Mouse (Mus musculus) heart, postnatal 0 days (tissue): ENCODE measurements at regions not wholly inside any gene's neighbourhood (a gene's known extent, or its start where the extent isn't known, plus 50 kb on each side); places are given as distances from the start of the nearest gene placed in this dataset.
A peak's percentile ranks its signal among the peaks of the same experiment; 100 is the strongest.

ENCODE experiments used
- ATAC-seq: fragments of 200-750 bp; cut with Nextera tagmentation; 2 replicates; pipeline ENCODE4 v1.8.0; 2017; ENCODE audit warnings: low read depth, moderate number of reproducible peaks, moderate library complexity; ENCODE audit not compliant: insufficient read depth
- DNase-seq: peaks from one replicate; pipeline ENCODE4 v3.0.0-alpha.2; 2016; ENCODE audit warnings: low spot score
- H3K27ac ChIP-seq: fragments of 300-500 bp; sonication (generic); 2 replicates; pipeline ENCODE4 v1.5.1; 2014; ENCODE audit warnings: low read depth, mild to moderate bottlenecking
- H3K27me3 ChIP-seq: fragments of 300-500 bp; sonication (generic); 2 replicates; pipeline ENCODE4 v1.6.1; 2014; ENCODE audit warnings: low read length, mixed read lengths; ENCODE audit not compliant: control insufficient read depth, insufficient read depth
- H3K36me3 ChIP-seq: fragments of 300-500 bp; sonication (generic); replicated peaks from 2 replicates; pipeline ENCODE4 v1.6.1; 2014; ENCODE audit warnings: low read length, mixed read lengths; ENCODE audit not compliant: control insufficient read depth, insufficient read depth
- H3K4me1 ChIP-seq: fragments of 300-500 bp; sonication (generic); 2 replicates; pipeline ENCODE4 v1.6.1; 2014; ENCODE audit warnings: antibody characterized with exemption; ENCODE audit not compliant: control insufficient read depth, insufficient read depth
- H3K4me2 ChIP-seq: fragments of 300-500 bp; sonication (generic); 2 replicates; pipeline ENCODE4 v1.6.1; 2014; ENCODE audit warnings: low read depth, mild to moderate bottlenecking, low read length, moderate library complexity
- H3K4me3 ChIP-seq: fragments of 300-500 bp; sonication (generic); 2 replicates; pipeline ENCODE4 v1.5.1; 2014; ENCODE audit warnings: low read depth, low read length
- H3K9ac ChIP-seq: fragments of 300-500 bp; sonication (generic); replicated peaks from 2 replicates; pipeline ENCODE4 v1.6.1; 2014; ENCODE audit warnings: low read depth, low read length, mixed read lengths
- H3K9me3 ChIP-seq: fragments of 300-500 bp; sonication (generic); replicated peaks from 2 replicates; pipeline ENCODE4 v1.6.1; 2016; ENCODE audit warnings: low read length; ENCODE audit not compliant: control insufficient read depth
- CTCF ChIP-seq: IDR thresholded peaks from 2 replicates; pipeline ENCODE4 v1.5.1; 2016; ENCODE audit warnings: antibody characterized with exemption, control low read depth, low read depth
- EP300 ChIP-seq: IDR thresholded peaks from 2 replicates; pipeline ENCODE4 v1.6.1; 2016; ENCODE audit warnings: antibody characterized with exemption, low read depth
- WGBS: fragments of 180-500 bp; shearing (Covaris S2); extraction: QIAGEN DNeasy Blood & Tissue Kit; methylation state at CpG from one replicate; pipeline ENCODE4 v1.1.7; 2014; 5-methylcytosine and 5-hydroxymethylcytosine counted together

DNA sequence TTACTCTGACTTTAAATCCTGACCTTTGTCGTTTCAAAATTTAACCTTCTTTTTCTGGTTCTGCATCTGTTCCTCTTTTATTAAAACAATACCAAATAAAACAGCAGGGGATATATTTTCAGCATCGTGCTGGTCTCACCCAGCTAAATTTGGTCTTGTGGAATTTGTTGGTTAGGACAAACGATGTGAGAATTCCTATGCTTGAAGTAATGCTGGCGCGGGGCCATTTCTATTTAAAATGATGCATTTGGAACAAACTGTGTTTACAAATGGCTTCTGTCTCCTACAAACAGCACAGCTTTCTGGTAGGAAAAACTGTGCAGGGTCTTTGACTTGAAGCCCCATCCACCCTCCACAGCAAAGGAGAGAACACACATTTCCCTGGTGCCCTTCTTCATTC lies 96.3 kb upstream of the Tsc22d1 start:
- no peaks in the 10 kb centered on the region for H3K27me3 ChIP-seq
- H3K36me3 ChIP-seq = no peaks in the 10 kb centered on the region
- no peak overlapping the region for H3K4me3 ChIP-seq
- no peaks in the 10 kb centered on the region for H3K4me1 ChIP-seq
- peak overlapping the region; percentile 36 for H3K27ac ChIP-seq
- TF ChIP-seq CTCF = no peak
- no peak for TF ChIP-seq EP300
- H3K9ac ChIP-seq = no peak overlapping the region
- H3K4me2 ChIP-seq = no peak overlapping the region
- ATAC-seq (no peak), DNase-seq (peak; percentile 36)
- 46% methylated on average over 5 of the region's 5 CpGs for WGBS
- H3K9me3 ChIP-seq = peaks cover 11% of the 10 kb centered on the region; the same call in 1 of the 2 replicates

DNA sequence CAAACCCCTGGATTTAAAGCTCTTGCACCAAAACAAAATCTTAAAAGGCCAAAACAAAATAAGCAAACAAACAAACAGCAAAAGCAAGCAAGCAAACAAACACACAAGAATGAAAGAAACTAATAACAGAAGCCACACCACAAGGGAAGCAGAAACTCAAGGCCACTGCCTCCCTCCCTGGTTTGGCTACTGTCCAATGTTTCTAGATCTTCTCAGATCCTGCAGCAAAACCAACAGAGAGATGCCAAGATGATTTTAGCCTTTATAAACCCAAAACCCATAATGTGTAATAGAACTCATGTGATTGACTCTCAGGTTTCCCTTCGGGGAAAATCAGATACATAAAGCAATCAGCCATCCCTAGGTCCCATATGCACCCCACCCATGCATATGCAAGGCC lies 90.5 kb upstream of the Tsc22d1 start:
- DNase-seq = no peak
- Histone ChIP-seq H3K4me1 (no peaks in the 10 kb centered on the region), H3K9ac (no peak overlapping the region), H3K4me3 (no peak overlapping the region), H3K4me2 (no peak overlapping the region), H3K27ac (no peak overlapping the region), H3K9me3 (no peaks in the 10 kb centered on the region), H3K27me3 (no peaks in the 10 kb centered on the region), H3K36me3 (no peaks in the 10 kb centered on the region)
- TF ChIP-seq EP300 (no peak), CTCF (no peak)
- ATAC-seq = no peak
- WGBS = 92% methylated on average over 1 of the region's 1 CpGs

DNA sequence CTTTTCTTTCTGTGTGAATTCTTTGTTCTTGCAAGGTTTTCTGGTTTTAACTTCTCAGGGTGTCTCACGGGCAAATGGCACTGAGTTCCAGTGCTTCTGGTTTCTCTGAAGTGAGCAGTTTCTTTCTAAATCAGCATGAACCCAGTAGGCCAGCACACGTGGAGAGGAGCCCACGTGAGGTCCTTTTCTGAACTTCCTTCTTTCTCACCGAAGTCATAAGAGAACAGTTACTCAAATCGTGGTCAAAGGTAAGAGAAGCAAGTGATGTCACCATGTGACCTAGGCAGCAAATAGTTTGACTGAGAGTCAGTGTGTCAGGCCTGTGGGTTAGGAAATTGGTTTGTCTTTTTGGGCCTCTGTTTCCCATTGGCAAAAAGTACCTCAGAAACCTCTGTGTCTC lies 84.8 kb upstream of the Tsc22d1 start:
- no peaks in the 10 kb centered on the region for H3K9me3 ChIP-seq
- H3K36me3 ChIP-seq = no peaks in the 10 kb centered on the region
- no peak overlapping the region for H3K4me3 ChIP-seq
- no peaks in the 10 kb centered on the region for H3K27me3 ChIP-seq
- 69% methylated on average over 5 of the region's 5 CpGs for WGBS
- no peak overlapping the region for H3K4me2 ChIP-seq
- H3K4me1 ChIP-seq = no peaks in the 10 kb centered on the region
- TF ChIP-seq EP300 (no peak), CTCF (no peak)
- no peak for ATAC-seq
- no peak for DNase-seq
- no peak overlapping the region for H3K27ac ChIP-seq
- H3K9ac ChIP-seq = no peak overlapping the region

DNA sequence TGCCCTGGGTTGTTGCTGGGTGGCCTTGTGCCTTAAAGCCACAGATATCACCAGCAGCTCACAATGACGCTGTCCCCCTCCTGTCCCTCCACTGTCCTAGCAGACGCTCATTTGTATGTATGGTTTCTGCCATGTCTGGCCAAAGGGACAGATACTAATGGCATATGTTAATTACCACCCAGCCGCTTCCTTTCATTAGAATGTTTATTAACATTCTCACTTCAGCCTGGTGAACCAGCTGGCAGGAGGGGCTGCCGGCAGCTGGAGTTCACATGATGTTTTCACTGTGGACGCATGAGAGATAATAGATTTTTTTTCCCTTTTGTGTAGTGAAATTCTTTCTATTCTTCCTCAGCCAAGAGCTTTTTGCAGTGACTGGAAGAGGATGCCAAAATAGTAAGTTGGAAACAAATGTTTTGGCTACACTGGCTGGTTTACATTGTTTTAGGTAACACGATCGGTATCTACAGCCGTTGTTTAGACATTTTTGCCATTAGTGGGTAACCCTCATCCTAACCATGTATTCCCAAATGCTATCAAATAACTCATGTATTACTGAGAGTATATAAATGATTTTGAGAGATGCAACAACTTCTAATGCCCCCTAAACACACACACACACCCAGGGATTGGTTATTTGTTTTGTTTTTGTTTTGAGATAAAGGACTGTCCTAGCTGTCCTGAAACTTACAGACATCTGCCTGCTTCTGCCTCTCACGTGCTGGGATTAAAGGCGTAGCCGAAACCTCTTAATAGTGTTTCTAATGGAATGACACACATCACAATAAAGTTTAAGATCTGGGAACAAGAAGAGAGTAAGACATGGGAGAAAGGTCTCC lies 83.0 kb upstream of the Tsc22d1 start:
- Histone ChIP-seq H3K36me3 (no peaks in the 10 kb centered on the region), H3K9me3 (no peaks in the 10 kb centered on the region), H3K4me1 (no peaks in the 10 kb centered on the region), H3K4me2 (no peak overlapping the region), H3K4me3 (no peak overlapping the region), H3K27ac (no peak overlapping the region), H3K9ac (no peak overlapping the region), H3K27me3 (no peaks in the 10 kb centered on the region)
- TF ChIP-seq CTCF = no peak
- no peak for TF ChIP-seq EP300
- DNase-seq = no peak
- ATAC-seq = no peak
- 55% methylated on average over 11 of the region's 11 CpGs for WGBS

DNA sequence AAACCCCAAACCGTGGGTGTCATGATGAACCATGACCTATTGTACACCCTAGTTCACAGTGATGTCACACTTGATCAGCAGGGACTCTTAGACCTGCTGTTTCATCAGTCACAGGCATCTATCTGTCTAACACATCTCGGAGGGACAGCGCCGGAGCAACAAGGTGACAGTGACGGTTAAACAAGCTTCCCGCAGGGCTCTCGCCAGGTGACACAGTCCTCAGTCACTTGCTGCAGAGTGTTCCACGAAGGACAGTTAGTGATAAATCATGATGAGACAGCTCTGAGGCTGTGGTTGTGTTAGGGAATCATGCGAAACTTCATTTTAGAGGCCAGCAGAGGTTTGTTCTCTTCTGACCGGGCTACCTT lies 82.4 kb upstream of the Tsc22d1 start:
- Histone ChIP-seq H3K27ac (no peak overlapping the region), H3K4me3 (no peak overlapping the region), H3K9ac (no peak overlapping the region), H3K4me2 (no peak overlapping the region), H3K27me3 (no peaks in the 10 kb centered on the region), H3K9me3 (no peaks in the 10 kb centered on the region), H3K4me1 (no peaks in the 10 kb centered on the region), H3K36me3 (no peaks in the 10 kb centered on the region)
- WGBS = 77% methylated on average over 10 of the region's 10 CpGs
- no peak for ATAC-seq
- TF ChIP-seq CTCF (no peak), EP300 (no peak)
- DNase-seq = no peak

DNA sequence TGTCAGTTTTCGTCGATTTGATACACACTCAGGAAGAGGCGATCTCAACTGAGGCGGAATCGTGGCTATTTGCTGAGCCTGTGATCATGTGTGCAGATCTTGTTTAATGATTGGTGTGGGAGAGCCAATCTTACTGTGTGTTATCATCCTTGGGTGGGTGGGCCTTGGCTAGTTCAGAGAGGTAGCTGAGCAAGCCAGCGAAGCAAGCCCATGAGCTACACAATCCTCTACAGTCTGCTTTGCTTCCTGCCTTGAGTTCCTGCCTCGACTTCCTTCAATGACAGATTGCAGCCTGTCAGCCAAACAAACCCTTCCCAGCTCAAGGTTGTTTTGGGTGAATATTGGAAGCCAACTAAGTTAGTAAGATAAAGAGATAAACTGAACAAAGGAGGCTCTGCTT lies 74.0 kb upstream of the Tsc22d1 start:
- H3K27ac ChIP-seq = no peak overlapping the region
- H3K9ac ChIP-seq = no peak overlapping the region
- no peaks in the 10 kb centered on the region for H3K27me3 ChIP-seq
- no peak overlapping the region for H3K4me3 ChIP-seq
- no peaks in the 10 kb centered on the region for H3K36me3 ChIP-seq
- 79% methylated on average over 7 of the region's 7 CpGs for WGBS
- ATAC-seq = no peak
- DNase-seq = no peak
- H3K4me2 ChIP-seq = no peak overlapping the region
- TF ChIP-seq EP300 = no peak
- TF ChIP-seq CTCF = no peak
- no peaks in the 10 kb centered on the region for H3K9me3 ChIP-seq
- H3K4me1 ChIP-seq = no peaks in the 10 kb centered on the region
